Mouse (Mus musculus): ENCODE measurements around the gene Kcnh1.

Kcnh1 gene

GRCm38 (mm10) chr1:192190508-192191321 is at the start of gene Kcnh1:
Kcnh1 (plus strand) TSS chr1:192190774.
- peak; percentile 47 for DNase-seq (ENCODE audit: low read depth)

- DNase-seq (ENCODE audit: low read depth): no peak
Measured at GRCm38 (mm10) chr1:192151179-192151578, 39.4 kb upstream of the Kcnh1 start.

- DNase-seq (ENCODE audit: low read depth): no peak
Measured at GRCm38 (mm10) chr1:192171477-192171876, 19.1 kb upstream of the Kcnh1 start.

DNA sequence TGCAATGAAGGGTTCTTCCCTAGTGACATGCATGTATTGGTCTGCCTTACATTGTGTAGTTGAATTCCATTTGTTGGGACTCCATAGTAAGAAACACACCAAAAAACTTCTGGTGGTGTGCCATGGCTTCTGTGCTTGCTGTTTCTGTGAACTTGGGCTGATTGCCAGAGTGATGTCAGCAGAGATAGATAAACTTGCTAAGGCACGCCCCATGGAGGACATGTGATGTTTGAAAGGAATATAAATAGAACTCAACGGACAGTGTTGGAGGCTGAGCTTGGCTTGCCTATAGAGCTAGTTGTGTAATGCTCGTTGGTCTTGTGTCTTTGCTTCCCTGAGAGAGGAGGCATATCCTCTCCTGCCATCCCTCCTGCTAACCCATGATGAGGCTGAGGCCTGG is 10.7 kb upstream of the Kcnh1 start:
- DNase-seq (ENCODE audit: low read depth): peak; percentile 50

DNA sequence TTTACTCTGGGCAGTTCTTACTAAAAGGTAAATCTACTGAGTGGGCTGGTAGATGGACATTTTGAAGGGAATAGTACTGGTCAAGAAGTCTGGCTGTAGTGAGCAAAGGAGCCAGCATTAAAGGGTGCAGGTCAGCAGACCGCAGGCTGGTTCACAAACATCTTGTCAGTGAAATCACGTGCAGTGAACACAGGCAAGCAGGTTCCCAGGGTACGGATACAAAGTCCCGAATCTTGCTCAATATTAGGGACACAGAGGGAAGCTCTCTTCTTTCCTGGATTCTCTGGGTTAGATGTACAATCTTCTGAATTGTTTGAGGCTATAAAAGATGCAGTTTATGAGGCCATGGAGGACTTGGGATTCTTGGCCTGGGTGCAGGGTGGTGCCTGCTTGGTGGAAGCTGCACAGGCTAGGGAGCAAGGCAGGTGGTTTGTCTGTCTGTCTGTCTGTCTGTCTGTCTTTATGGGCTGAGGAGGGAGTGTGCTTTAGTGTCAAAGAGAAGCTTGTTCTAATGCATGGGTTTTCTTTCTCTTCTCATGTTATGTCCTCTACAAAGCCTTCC is 8.8 kb upstream of the Kcnh1 start:
- DNase-seq (ENCODE audit: low read depth): no peak

DNA sequence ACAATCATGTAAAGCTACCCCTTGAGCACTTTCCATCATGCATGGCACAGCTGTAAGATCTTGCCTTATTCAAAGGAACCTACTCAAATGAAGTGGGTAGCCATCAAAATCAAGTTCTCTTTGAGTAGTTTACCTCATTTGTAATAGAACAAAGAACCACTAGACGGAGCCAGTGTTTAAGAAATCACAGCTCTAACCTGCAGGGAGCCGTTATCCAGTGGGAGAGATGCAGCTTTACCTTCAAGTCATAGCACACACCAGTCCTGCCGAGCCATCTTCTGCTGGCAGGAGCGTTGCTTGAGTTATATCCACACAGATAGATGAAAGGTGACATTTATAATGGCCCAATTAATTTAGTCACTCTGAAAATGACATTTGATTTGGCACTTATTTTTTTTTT is 1.5 kb upstream of the Kcnh1 start:
- DNase-seq (ENCODE audit: low read depth): peak; percentile 79

GRCm38 (mm10) chr1:192189771-192190170 is 803 bp upstream of the Kcnh1 start:
- DNase-seq (ENCODE audit: low read depth): no peak

GRCm38 (mm10) chr1:192191322-192191639 is 707 bp downstream of the Kcnh1 start:
- no peak for DNase-seq (ENCODE audit: low read depth)

- no peak for DNase-seq (ENCODE audit: low read depth)
Measured at GRCm38 (mm10) chr1:192191859-192192258, 1.3 kb downstream of the Kcnh1 start.

DNA sequence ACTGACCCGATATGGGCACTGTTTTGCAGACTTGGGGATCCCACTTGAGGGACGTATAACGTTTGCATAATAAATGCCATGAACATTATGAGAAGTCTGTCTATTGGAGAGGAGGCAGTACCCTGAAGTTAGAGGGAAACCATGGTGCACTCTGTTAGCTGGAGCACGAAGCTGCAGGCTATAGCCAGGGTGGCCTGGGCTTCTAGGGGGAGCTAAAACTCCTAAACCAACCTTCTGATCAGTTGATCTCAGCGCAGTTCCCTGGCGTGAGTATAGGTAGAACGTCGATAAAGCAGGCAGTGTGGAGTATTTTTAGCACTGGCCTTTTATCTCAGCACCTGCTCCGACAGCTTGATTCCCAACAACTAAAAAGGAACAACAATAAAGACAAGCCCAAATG is 2.1 kb downstream of the Kcnh1 start:
- DNase-seq (ENCODE audit: low read depth): no peak

DNA sequence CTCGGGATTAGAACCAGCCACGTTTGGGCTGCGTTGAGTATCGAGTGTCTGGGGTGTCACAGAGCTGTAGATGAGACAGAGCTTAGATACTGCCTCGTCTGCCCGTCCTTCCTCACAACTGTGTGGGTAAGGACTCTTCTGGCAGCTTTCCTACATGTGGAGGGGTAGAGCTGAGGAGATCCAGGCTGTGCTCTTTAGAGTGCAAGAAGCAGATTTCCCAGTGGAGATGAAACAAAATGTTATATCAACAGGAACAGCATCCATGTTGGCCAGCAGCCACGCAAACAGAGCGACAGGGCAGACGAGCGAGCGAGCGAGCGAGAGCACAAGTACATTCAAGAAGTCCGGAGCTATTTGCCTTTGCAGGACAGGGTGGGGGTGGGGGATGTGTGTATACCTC is 3.1 kb downstream of the Kcnh1 start:
- no peak for DNase-seq (ENCODE audit: low read depth)

GRCm38 (mm10) chr1:192197495-192197894 is 6.9 kb downstream of the Kcnh1 start:
- DNase-seq (ENCODE audit: low read depth): no peak

GRCm38 (mm10) chr1:192202936-192203335 is 12.4 kb downstream of the Kcnh1 start:
- DNase-seq (ENCODE audit: low read depth): no peak

- no peak for DNase-seq (ENCODE audit: low read depth)
Measured at GRCm38 (mm10) chr1:192207956-192208355, 17.4 kb downstream of the Kcnh1 start.

GRCm38 (mm10) chr1:192212448-192212847 is 21.9 kb downstream of the Kcnh1 start:
- no peak for DNase-seq (ENCODE audit: low read depth)

- DNase-seq (ENCODE audit: low read depth): no peak
Measured at GRCm38 (mm10) chr1:192214666-192215065, 24.1 kb downstream of the Kcnh1 start.

DNA sequence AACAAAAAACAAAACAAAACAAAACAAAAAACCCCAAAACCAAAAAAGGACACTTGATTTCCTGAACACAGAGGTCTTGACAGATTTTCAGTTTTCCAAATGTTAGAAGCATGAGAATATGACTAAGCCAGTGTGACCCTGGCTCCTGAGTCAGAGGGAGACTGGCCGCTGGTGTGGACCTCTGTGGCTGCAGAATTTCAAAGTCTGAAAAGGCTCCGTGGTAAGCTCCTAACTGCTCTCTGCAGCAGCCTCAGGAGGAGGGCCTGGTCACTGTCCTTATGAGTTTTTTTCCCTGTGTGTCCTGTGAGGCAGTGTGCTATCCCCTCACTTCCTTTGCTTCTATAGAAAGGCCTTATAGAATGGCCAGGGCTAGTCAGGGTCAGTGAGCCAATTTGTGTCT is 29.6 kb downstream of the Kcnh1 start:
- no peak for DNase-seq (ENCODE audit: low read depth)

DNA sequence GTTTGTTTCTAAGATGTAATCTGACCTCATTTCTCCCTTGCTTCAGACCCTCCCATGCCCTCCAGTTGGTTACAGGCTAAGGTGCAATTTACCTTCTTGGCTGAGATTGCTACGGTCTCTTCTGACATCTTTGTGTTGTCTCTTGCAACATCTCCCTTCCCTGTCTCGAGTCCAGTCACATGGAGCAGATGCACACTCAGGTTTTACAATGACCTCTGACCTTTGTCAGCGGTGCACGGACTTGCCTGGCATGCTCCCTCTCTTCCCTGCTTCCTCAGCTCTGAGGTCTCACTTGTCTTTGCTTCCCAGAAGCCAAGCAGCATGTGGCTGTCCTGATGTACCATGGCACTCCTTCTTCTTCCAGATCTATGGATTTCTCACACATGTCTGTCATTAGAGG is 33.6 kb downstream of the Kcnh1 start:
- no peak for DNase-seq (ENCODE audit: low read depth)

DNA sequence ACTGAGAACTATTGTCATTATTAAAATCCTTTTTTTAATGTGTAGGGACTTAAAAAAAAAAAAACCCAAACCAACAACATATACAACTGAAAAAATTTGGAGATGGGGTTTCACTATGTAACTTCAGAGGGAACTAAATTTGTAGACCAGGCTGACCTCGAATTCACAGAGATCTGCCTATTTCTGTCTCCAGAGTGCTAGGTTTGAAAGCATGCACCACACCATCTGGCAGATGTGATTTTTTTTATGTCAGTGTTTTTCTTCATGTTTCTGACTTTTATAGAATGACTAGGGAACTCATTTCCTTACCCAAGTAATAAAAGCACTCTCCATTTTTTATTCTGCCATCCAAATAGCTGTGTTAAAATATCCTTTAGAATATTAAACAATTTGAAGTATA is 42.1 kb downstream of the Kcnh1 start:
- no peak for DNase-seq (ENCODE audit: low read depth)

- no peak for DNase-seq (ENCODE audit: low read depth)
Measured at GRCm38 (mm10) chr1:192246836-192247235, 56.3 kb downstream of the Kcnh1 start.

DNA sequence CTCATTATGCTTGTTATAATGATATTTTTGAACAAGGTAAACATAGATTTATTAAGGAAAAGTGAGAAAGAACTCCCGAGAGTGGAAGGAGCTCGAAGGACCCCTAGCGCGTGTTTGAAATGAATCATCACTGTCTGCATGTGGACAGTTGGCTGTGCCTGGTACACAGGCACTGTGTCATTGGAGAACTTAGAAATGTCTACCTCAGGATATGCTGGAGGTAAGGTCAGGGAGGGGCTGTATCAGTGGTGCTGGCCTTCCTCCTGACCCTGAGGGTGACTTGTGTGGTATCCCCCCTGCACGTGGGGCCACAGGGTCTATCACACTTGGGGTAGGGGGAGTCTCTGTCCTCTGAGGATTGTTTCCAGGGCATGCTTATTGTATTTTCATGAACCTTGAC is 68.6 kb downstream of the Kcnh1 start:
- no peak for DNase-seq (ENCODE audit: low read depth)

DNA sequence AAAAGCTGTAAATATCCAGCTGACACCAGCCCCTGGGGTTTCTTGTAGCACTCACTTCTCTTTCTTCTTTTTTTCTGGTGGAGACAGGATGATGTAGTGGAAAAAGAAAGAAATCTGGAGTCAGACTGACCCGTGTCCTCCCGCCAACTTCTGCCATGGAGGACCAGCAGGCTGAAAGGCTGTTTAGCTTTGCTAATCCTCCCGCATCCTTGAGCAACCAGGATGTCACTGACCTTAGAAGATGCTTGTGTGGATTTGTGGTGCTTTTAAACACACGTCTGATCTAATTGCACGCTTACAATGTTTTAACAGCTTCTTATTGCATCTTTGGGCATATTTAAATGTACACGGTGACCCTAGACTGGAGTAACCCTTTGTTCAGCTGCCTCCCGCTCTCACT is 69.0 kb downstream of the Kcnh1 start:
- no peak for DNase-seq (ENCODE audit: low read depth)

- DNase-seq (ENCODE audit: low read depth): no peak
Measured at GRCm38 (mm10) chr1:192265704-192266103, 75.1 kb downstream of the Kcnh1 start.

- DNase-seq (ENCODE audit: low read depth): peak; percentile 46
Measured at GRCm38 (mm10) chr1:192266956-192267355, 76.4 kb downstream of the Kcnh1 start.
